Mouse (Mus musculus) stomach, embryonic 14.5 days (tissue): ENCODE measurements at regions not wholly inside any gene's neighbourhood (a gene's known extent, or its start where the extent isn't known, plus 50 kb on each side); places are given as distances from the start of the nearest gene placed in this dataset.
"Not testable (repeated sequence)": the region's sequence is repeated elsewhere in the genome, so short reads cannot be mapped to it uniquely, and the experiment has no call there.

Experiments used
- ATAC-seq: fragments of 200-750 bp; cut with Nextera tagmentation; 2 replicates; pipeline ENCODE4 v1.8.0; 2017; ENCODE audit warnings: low read depth, moderate TSS enrichment; ENCODE audit not compliant: insufficient number of reproducible peaks, insufficient read depth, low FRiP score
- H3K27ac ChIP-seq: fragments of 300-500 bp; sonication (generic); 2 replicates; pipeline ENCODE4 v1.5.1; 2014; ENCODE audit warnings: mild to moderate bottlenecking, low read length, moderate library complexity, mixed read lengths
- H3K27me3 ChIP-seq: fragments of 300-500 bp; sonication (generic); 2 replicates; pipeline ENCODE4 v1.6.1; 2014; ENCODE audit warnings: low read length, control low read depth, mixed read lengths; ENCODE audit not compliant: control insufficient read depth, insufficient read depth
- H3K36me3 ChIP-seq: fragments of 300-500 bp; sonication (generic); 2 replicates; pipeline ENCODE4 v1.6.1; 2014; ENCODE audit warnings: mild to moderate bottlenecking, control low read depth, low read length, moderate library complexity, mixed read lengths; ENCODE audit not compliant: control insufficient read depth, insufficient read depth
- H3K4me1 ChIP-seq: fragments of 300-500 bp; sonication (generic); 2 replicates; pipeline ENCODE4 v1.6.1; 2014; ENCODE audit warnings: low read length, control low read depth, mixed read lengths; ENCODE audit not compliant: control insufficient read depth, insufficient read depth
- H3K4me2 ChIP-seq: fragments of 300-500 bp; sonication (generic); replicated peaks from 2 replicates; pipeline ENCODE4 v1.6.1; 2014; ENCODE audit warnings: low read depth, low read length, control low read depth
- H3K4me3 ChIP-seq: fragments of 300-500 bp; sonication (generic); 2 replicates; pipeline ENCODE4 v1.5.1; 2014; ENCODE audit warnings: low read depth, low read length, control low read depth
- H3K9ac ChIP-seq: fragments of 300-500 bp; sonication (generic); replicated peaks from 2 replicates; pipeline ENCODE4 v1.6.1; 2014; ENCODE audit warnings: low read depth, mild to moderate bottlenecking, control low read depth, low read length, moderate library complexity, mixed read lengths
- H3K9me3 ChIP-seq: fragments of 300-500 bp; sonication (generic); 2 replicates; pipeline ENCODE4 v1.6.1; 2016; ENCODE audit warnings: low read depth, low read length, control low read depth; ENCODE audit not compliant: control insufficient read depth
- WGBS: fragments of 180-500 bp; shearing (Covaris S2); extraction: QIAGEN DNeasy Blood & Tissue Kit; methylation state at CpG from one replicate; pipeline ENCODE4 v1.1.7; 2014; 5-methylcytosine and 5-hydroxymethylcytosine counted together

- no peak overlapping the region for H3K9ac ChIP-seq
- no peak overlapping the region for H3K27ac ChIP-seq
- H3K4me1 ChIP-seq, result no peaks in the 10 kb centered on the region
- H3K4me2 ChIP-seq, result no peak overlapping the region
- 56% methylated on average over 1 of the region's 1 CpGs for WGBS
- H3K4me3 ChIP-seq, result no peak overlapping the region
- no peak for ATAC-seq
- no peaks in the 10 kb centered on the region for H3K9me3 ChIP-seq
- H3K36me3 ChIP-seq, result no peaks in the 10 kb centered on the region
- H3K27me3 ChIP-seq, result no peaks in the 10 kb centered on the region
These were observed 667.4 kb upstream of the Igfbp7 start for GRCm38 (mm10) chr5:78075203-78075602.

DNA sequence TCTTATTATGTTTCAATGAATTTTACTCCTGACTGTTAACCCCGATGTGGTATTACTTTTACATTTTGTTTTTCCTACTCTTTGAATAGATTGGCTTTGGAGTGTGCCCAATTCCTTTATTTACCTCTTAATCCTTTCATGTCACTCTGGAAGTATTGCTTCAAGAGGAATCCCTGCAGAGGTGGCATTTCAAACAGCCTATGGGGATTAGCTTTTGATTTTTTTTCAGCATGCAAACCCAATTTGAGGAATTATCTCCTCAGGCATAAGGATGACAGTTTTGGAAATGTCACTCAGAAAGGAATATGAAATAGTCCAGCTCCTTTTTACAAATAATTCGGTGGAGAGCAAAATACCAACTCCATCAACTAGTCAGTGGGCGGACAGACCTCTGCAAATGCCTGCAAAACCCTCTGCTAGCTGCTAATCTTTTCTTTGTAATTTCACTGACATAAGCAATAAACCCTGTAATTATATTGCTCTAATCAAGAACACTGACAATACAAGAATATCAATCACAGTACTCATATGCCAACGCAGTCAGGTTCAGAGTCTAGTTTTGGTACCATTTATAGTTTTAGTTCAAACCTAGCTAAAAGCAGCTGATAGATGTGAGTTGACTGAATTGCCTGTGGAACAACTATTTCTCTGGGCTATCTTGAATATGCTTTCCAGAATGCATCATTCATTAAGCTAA lies 624.9 kb upstream of the Igfbp7 start:
- Histone ChIP-seq H3K9ac (no peak overlapping the region), H3K36me3 (no peaks in the 10 kb centered on the region), H3K4me1 (no peaks in the 10 kb centered on the region), H3K27ac (no peak overlapping the region), H3K27me3 (no peaks in the 10 kb centered on the region), H3K4me2 (no peak overlapping the region), H3K9me3 (no peaks in the 10 kb centered on the region), H3K4me3 (no peak overlapping the region)
- 69% methylated on average over 4 of the region's 4 CpGs for WGBS
- no peak for ATAC-seq

DNA sequence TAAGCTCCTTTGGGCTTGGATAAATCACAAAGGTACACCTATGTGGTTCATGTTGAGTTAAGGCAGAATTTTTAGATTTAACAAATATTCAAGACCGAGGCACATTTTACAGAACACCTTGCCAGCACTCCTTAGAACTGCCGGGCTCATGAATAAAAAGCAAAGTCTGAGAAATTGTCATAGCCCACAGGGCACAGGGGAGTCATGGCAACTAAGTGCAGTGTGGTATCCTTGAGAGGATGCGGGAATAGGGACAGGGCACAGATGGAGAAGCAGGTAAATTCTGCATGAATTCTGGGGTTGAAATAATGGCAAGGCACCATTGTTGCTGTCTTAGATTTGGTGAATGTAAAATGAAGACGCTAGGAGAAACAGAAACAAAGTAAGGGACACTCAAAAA lies 609.7 kb upstream of the Igfbp7 start:
- no peaks in the 10 kb centered on the region for H3K9me3 ChIP-seq
- no peak for ATAC-seq
- H3K4me1 ChIP-seq, result no peaks in the 10 kb centered on the region
- H3K27me3 ChIP-seq, result no peaks in the 10 kb centered on the region
- H3K36me3 ChIP-seq, result no peaks in the 10 kb centered on the region
- no peak overlapping the region for H3K9ac ChIP-seq
- no peak overlapping the region for H3K4me3 ChIP-seq
- WGBS, result 80% methylated on average over 4 of the region's 4 CpGs
- no peak overlapping the region for H3K4me2 ChIP-seq
- no peak overlapping the region for H3K27ac ChIP-seq

GRCm38 (mm10) chr5:77986449-77987047 lies 578.7 kb upstream of the Igfbp7 start:
- 67% methylated on average over 10 of the region's 10 CpGs for WGBS
- Histone ChIP-seq H3K4me2 (no peak overlapping the region), H3K9me3 (no peaks in the 10 kb centered on the region), H3K4me1 (no peaks in the 10 kb centered on the region), H3K9ac (no peak overlapping the region), H3K4me3 (no peak overlapping the region), H3K36me3 (no peaks in the 10 kb centered on the region), H3K27ac (no peak overlapping the region), H3K27me3 (no peaks in the 10 kb centered on the region)
- no peak for ATAC-seq

GRCm38 (mm10) chr5:77985269-77985668 lies 577.4 kb upstream of the Igfbp7 start:
- Histone ChIP-seq H3K4me2 (no peak overlapping the region), H3K4me1 (no peaks in the 10 kb centered on the region), H3K4me3 (no peak overlapping the region), H3K36me3 (no peaks in the 10 kb centered on the region), H3K27me3 (no peaks in the 10 kb centered on the region), H3K9me3 (no peaks in the 10 kb centered on the region), H3K27ac (no peak overlapping the region), H3K9ac (no peak overlapping the region)
- ATAC-seq, result no peak
- WGBS, result 78% methylated on average over 1 of the region's 1 CpGs

DNA sequence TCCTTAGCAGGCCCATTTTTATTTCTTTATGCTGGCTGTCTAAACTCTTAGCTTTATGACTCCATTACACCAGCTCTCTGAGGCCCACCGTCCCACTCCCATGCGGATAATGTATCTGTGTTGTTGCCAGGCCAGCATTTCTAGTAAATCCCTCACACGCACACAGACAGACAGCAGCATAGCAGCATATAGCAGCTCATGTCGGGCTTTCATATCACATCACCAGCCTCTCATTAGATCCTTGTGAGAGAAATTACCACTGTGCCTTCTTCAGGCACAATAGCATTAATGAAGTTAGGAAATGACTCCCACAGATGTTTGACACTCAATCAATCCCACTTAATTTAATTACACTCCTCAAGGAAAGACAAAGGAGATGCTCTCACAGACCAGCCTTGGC lies 532.2 kb upstream of the Igfbp7 start:
- H3K9ac ChIP-seq, H3K4me1 ChIP-seq, ATAC-seq, H3K4me3 ChIP-seq, H3K4me2 ChIP-seq, H3K36me3 ChIP-seq, H3K27me3 ChIP-seq, H3K27ac ChIP-seq, H3K9me3 ChIP-seq: not testable (repeated sequence)
- WGBS, result 82% methylated on average over 4 of the region's 4 CpGs

GRCm38 (mm10) chr5:77931874-77932273 lies 524.0 kb upstream of the Igfbp7 start:
- Histone ChIP-seq H3K4me2 (no peak overlapping the region), H3K9ac (no peak overlapping the region), H3K27ac (no peak overlapping the region), H3K4me3 (no peak overlapping the region), H3K9me3 (no peaks in the 10 kb centered on the region), H3K36me3 (no peaks in the 10 kb centered on the region), H3K4me1 (no peaks in the 10 kb centered on the region), H3K27me3 (no peaks in the 10 kb centered on the region)
- WGBS, result 53% methylated on average over 2 of the region's 2 CpGs
- ATAC-seq, result no peak

DNA sequence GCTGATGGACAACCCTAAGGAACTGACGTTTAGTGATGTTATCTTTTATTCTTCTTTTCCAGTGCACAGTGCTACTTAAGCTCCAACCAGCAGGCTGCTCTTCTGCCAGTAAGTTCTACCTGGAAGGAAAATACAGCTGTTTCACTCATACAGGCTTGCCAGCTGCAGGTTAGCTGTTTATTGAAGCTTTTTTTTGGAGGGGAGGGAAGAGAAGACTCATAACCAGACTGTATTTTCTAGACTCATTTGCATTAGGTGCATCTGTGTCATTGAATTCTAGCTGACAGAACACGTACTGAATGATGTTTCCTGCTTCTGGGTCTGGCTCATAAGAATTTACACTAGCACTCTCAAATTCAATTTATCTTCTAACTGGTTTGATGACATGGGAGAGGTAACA lies 513.3 kb upstream of the Igfbp7 start:
- Histone ChIP-seq H3K36me3 (no peaks in the 10 kb centered on the region), H3K4me1 (no peaks in the 10 kb centered on the region), H3K27me3 (no peaks in the 10 kb centered on the region), H3K9ac (no peak overlapping the region), H3K4me2 (no peak overlapping the region), H3K4me3 (no peak overlapping the region), H3K9me3 (no peaks in the 10 kb centered on the region), H3K27ac (no peak overlapping the region)
- no peak for ATAC-seq
- 66% methylated on average over 2 of the region's 2 CpGs for WGBS
